Mouse (Mus musculus): ENCODE measurements around the gene Ric3.

Gene Ric3

GRCm38 (mm10) chr7:109000315-109000954, 82.7 kb downstream of the Ric3 start:
- DNase-seq (ENCODE audit: low spot score) = no peak

GRCm38 (mm10) chr7:108996156-108996555, 87.0 kb downstream of the Ric3 start:
- no peak for DNase-seq (ENCODE audit: low spot score)

GRCm38 (mm10) chr7:108993881-108994291, 89.2 kb downstream of the Ric3 start:
- DNase-seq (ENCODE audit: low spot score) = no peak

DNA sequence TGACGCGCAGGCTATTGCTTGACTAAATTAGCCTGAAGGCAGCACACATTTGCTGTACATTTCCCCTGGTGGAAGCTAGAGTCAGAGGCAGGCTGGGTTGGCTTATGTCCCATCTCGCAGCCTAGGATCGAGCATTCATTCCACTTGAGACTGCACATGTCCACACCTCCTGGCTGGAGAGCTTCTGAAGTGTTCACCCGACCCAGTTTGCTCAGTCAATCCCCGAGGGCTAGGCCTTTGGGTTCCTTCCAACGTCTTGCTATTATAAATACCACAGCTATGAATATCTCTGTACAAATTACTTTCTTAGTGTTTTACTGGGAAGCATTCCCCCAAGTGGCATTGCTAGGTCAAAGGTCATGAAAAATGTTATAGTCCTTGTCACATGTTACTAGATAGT, 89.9 kb downstream of the Ric3 start:
- DNase-seq (ENCODE audit: low spot score) = no peak

DNA sequence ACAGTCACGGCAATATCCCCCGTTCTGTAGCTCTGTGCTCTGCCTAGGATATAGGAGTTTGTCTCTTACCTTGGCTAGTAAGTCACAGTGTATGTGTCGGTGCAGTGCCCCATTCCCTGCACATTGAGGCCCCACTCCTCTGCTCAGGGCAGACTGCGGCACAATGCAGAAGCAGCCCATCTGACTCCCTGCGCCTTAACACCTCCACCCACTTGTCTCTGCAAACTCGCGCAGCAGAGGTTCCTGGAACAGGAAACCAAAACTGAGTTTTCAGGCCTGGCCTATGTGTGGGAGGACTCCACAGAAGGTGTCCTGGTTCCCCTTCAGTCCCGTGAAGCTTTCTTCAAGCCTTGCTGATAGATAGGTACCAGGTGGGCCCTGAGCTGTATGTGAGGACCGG, 91.9 kb downstream of the Ric3 start:
- no peak for DNase-seq (ENCODE audit: low spot score)

DNA sequence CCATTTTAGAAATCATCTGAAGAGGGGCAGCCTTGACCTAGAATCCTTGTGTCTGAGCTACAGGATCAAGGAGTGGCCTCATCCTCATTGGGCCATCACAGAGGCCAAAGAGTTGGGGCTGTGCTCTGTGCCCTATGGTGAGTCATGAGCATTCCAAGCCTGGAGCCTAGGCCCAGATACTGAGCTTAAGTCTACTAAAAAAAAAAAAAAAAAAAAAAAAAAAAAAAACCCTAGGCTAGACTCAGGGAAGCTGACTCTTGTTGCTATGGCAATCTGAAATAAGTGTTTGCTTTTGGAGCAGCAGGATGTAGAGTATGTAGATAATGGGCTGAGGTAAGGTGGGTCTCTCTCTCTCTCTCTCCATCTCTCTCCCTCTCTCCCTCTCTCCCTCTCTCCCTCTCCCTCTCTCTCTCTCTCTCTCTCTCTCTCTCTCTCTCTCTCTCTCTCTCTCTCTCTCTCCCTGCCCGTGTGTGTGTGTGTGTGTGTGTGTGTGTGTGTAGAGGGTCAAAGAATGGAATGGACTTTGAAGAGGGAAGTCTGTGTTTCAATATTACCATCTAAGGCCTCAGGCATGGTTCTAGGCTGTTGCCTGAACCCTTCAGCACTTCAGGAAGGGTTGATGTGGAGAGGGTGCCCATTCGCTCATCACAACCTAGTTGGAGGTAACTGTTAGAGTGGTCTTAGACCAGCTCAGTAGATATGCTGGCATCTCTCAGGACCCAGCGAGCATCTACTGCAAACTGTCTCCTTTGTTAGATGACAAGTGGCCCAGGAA, 97.0 kb downstream of the Ric3 start:
- DNase-seq (ENCODE audit: low spot score) = no peak
